Mouse (Mus musculus) bone marrow macrophage, adult 2 months (primary cell): ENCODE results near the gene Eomes.

ENCODE experiments used
- CTCF ChIP-seq: IDR thresholded peaks from 2 replicates; pipeline ENCODE4 v1.5.1; 2012; ENCODE audit warnings: low read depth, mild to moderate bottlenecking, low read length, moderate library complexity
- POLR2A ChIP-seq: IDR thresholded peaks from 2 replicates; pipeline ENCODE4 v1.6.1; 2012; ENCODE audit warnings: mild to moderate bottlenecking, low read depth, low read length, borderline replicate concordance

DNA sequence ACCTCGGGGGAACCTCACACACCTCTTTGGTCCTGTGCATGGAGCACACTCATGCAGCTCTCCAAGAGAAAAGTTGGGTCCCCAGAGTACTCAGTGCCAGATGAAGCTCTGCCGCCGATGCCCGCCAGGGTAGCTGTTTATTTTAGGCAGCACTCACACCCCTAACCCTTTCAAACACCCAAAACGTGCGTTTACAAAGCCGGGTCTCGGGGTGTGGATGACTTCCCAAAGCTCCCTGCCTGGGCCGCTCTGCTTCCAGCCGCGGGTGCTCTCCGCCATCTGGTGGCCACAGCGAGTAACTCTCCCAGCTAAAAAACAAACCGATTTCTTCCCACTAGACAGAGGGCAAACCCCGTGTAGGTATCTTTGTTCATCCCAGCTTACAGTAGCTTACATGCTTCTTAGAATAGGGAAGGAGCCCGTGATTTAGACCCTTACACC, 11.6 kb downstream of the Eomes start:
- TF ChIP-seq POLR2A (no peak), CTCF (peak; percentile 81)
